Mouse (Mus musculus) Patski (cell line): Measurements from ENCODE around the gene Fdxr. TPM values are rescaled to one million over a fixed set of nuclear protein-coding genes. Genes with fewer than 3 reads are reported as not detected.

Experiments used
- ATAC-seq: fragments of 100-300 bp; one replicate; pipeline ENCODE4 v1.8.0; 2021
- CTCF ChIA-PET: fragments of 350-600 bp; sonication (Branson Sonifier 250); formaldehyde crosslinking; loops from one replicate; lab custom pipeline; 2022; ENCODE audit warnings: inconsistent platforms; lab: Charles Lee
- POLR2A ChIA-PET: fragments of 350-600 bp; sonication (Branson Sonifier 250); formaldehyde crosslinking; loops from one replicate; lab custom pipeline; 2022; ENCODE audit warnings: antibody characterized with exemption, inconsistent platforms; lab: Charles Lee
- DNase-seq: peaks from one replicate; pipeline ENCODE4 v3.0.0-alpha.2; 2011; ENCODE audit warnings: low read depth, low spot score
- H3K27me3 ChIP-seq: fragments of 371-371 bp; one replicate; pipeline ENCODE4 v1.5.1; 2021
- CTCF ChIP-seq: fragments of 100-300 bp; IDR thresholded peaks from one replicate; pipeline ENCODE4 v1.5.1; 2021
- in situ Hi-C: fragments of 300-500 bp; cut with MboI; formaldehyde crosslinking; loops from 3 replicates; pipeline ENCODE4 v1.11.1; 2018; ENCODE audit warnings: low pct_unique_long_range_greater_than_20kb, mixed read lengths
- polyA plus RNA-seq: library from polyadenylated mRNA; unstranded; gene quantifications from one replicate; pipeline ENCODE4 v1.2.3, GENCODE M21; 2021

The Fdxr gene
- polyA plus RNA-seq, 1 experiment from 2014 or later: 7.1 TPM

DNA sequence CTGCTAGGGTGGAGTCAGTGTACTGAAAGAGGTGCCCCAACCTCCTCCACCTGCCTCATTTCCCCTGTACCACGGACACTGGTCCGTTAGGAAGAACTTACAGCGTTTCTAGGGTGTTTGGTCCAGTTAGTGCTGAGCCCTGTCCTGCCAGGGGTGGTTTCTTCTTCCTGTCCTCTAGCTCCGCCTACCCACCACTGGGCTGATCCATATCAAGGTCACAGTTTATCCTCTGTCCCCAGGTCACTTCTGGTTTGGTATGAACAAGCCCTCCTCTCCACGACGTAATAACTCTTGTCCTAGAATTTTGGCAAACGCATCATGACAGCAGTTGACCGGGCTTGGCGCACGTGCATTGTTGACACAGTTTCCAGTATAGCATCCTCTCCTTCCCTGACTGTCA, 57.2 kb downstream of the Fdxr start:
- in situ Hi-C loops: no loop called here
- CTCF ChIA-PET: interaction anchor here (1.5 kb wide), 1 partner anchor 18 kb away, joined by 4 read pairs; no protein-coding TSS in a partner anchor

GRCm38 (mm10) chr11:115219263-115219662, 57.6 kb downstream of the Fdxr start:
- ATAC-seq: no peak
- in situ Hi-C loops: no loop called here

More for the DNA sequence above, 57.2 kb downstream of the Fdxr start:
- no peak for DNase-seq
- ATAC-seq: no peak
- TF ChIP-seq CTCF: no peak
- H3K27me3 ChIP-seq: no peaks in the 10 kb centered on the region
- POLR2A ChIA-PET: no interaction called here

More at GRCm38 (mm10) chr11:115219263-115219662, 57.6 kb downstream of the Fdxr start:
- CTCF ChIA-PET: interaction anchor here (1.5 kb wide), 1 partner anchor 17 kb away, joined by 4 read pairs; no protein-coding TSS in a partner anchor
- no peak for DNase-seq
- POLR2A ChIA-PET: no interaction called here
- no peak for TF ChIP-seq CTCF
- H3K27me3 ChIP-seq: no peaks in the 10 kb centered on the region

Other genes starting within 250 kb of the Fdxr start
- gene Cd300ld5, start 239.3 kb downstream of the Fdxr start, polyA plus RNA-seq: not detected
- gene Cd300ld3, start 228.6 kb downstream of the Fdxr start, polyA plus RNA-seq: not detected
- 0.04 TPM for gene Cd300e, start 214.9 kb downstream of the Fdxr start, polyA plus RNA-seq
- gene Rab37, start 185.6 kb downstream of the Fdxr start, polyA plus RNA-seq: 0.35 TPM
- not detected for gene Cd300lf, start 143.1 kb downstream of the Fdxr start, polyA plus RNA-seq
- 98.7 TPM for gene Slc9a3r1, start 113.7 kb downstream of the Fdxr start, polyA plus RNA-seq
- 10.2 TPM for gene Tmem104, start 89.6 kb downstream of the Fdxr start, polyA plus RNA-seq
- gene Nat9, start 89.2 kb downstream of the Fdxr start, polyA plus RNA-seq: 28.0 TPM
- not detected for gene Grin2c, start 9.8 kb downstream of the Fdxr start, polyA plus RNA-seq
- gene Fads6, start 20.6 kb upstream of the Fdxr start, polyA plus RNA-seq: 0.05 TPM
- not detected for gene Otop2, start 30.1 kb upstream of the Fdxr start, polyA plus RNA-seq
- 0.32 TPM for gene Ush1g, start 45.0 kb upstream of the Fdxr start, polyA plus RNA-seq
- not detected for gene Otop3, start 57.7 kb upstream of the Fdxr start, polyA plus RNA-seq
- gene Hid1, start 90.7 kb upstream of the Fdxr start, polyA plus RNA-seq: 15.3 TPM
- 21.3 TPM for gene Cdr2l, start 104.9 kb upstream of the Fdxr start, polyA plus RNA-seq
- gene Mrpl58, start 126.7 kb upstream of the Fdxr start, polyA plus RNA-seq: 99.9 TPM
- gene Atp5h, start 142.9 kb upstream of the Fdxr start, polyA plus RNA-seq: 727 TPM
- gene Kctd2, start 143.1 kb upstream of the Fdxr start, polyA plus RNA-seq: 46.0 TPM
- not detected for gene Trim80, start 163.5 kb upstream of the Fdxr start, polyA plus RNA-seq
- gene Slc16a5, start 185.4 kb upstream of the Fdxr start, polyA plus RNA-seq: 0.15 TPM
- 13.3 TPM for gene Armc7, start 198.6 kb upstream of the Fdxr start, polyA plus RNA-seq
- gene Nt5c, start 214.8 kb upstream of the Fdxr start, polyA plus RNA-seq: 128 TPM
- 179 TPM for gene Jpt1, start 237.3 kb upstream of the Fdxr start, polyA plus RNA-seq